Mouse (Mus musculus): ENCODE results near the gene Kcnk3.

- TF ChIP-seq CTCF (conservative IDR thresholded peaks at IDR 0.05; ENCODE audit: low read length): no peak
- no peak for TF ChIP-seq POU5F1 (IDR thresholded peaks at IDR 0.05; ENCODE audit: borderline replicate concordance, low read length)
Observed at GRCm38 (mm10) chr5:30624908-30625307, 36.9 kb downstream of the Kcnk3 start.

Data from E14TG2a.4 (cell line).